Mouse (Mus musculus): ENCODE results near the gene 1600014C10Rik. TPM values are rescaled to one million over a fixed set of nuclear protein-coding genes. Genes with fewer than 3 reads are reported as not detected.

Gene 1600014C10Rik
- 10 to 100 TPM; 24.5 to 26.3 TPM for total RNA-seq (2021)
- long read RNA-seq, experiment 1, transcript 1600014C10Rik-205 (3 exons, 3,283 nt) = major isoform, 55 of 70 reads
- long read RNA-seq, experiment 1, partial matches to known transcripts = 0 of 70 reads
- long read RNA-seq, experiment 1, other reads (novel, unspliced or antisense) = 13 of 70 reads
- long read RNA-seq, experiment 2, transcript 1600014C10Rik-205 (3 exons, 3,283 nt) = major isoform, 39 of 47 reads
- long read RNA-seq, experiment 2, partial matches to known transcripts = 1 of 47 reads
- long read RNA-seq, experiment 2, other reads (novel, unspliced or antisense) = 7 of 47 reads

- peak in 1 of 2 experiments; percentile 15 for DNase-seq (ENCODE audit: low spot score in 2 of 2)
These were observed at the start of gene 1600014C10Rik for GRCm38 (mm10) chr7:38182962-38183687. Gene 1600014C10Rik, plus strand, starts transcription at chr7:38183217.

DNA sequence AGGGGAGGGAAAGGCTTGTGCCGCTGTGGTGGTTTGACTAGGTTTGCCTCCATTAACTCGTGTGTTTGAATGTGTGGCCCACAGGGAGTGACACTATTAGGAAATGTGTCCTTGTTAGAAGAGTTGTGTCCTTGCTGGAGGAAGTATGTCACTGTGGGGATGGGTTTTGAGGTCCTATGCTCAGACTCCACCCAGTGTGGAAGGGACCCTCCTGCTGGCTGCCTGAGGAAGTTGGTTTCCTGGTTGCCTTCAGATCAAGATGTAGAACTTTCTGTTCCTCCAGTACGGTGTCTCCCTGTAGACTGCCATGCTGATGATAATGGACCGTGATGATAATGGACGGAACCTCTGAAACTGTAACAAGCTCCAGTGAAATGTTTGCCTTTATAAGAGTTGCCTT is 48.5 kb upstream of the 1600014C10Rik start:
- no peak for DNase-seq (ENCODE audit: low spot score in 2 of 2)

DNA sequence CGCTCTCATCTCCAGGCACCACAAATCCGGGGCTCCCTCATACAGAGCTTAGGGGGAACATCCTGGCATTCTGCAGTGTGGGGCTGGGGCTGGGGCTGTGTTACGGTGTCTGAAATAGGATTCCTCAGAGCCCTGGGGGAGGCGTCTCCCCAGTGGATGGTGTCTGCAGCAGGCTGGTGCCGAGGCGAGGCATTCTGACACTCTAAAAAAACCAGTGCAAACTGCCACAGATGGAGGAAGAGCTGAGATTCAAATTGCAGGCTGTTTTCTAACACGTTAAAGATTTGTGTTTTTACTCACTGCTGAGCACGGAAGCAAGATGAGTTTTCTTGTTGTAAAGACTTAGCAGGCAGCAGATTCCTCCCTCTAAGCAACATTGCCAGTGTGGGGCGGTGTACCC is 42.7 kb upstream of the 1600014C10Rik start:
- DNase-seq (ENCODE audit: low spot score in 2 of 2) = peak; percentile 49 to 65

GRCm38 (mm10) chr7:38141747-38142545 is 41.1 kb upstream of the 1600014C10Rik start:
- peak; percentile 80 to 92 for DNase-seq (ENCODE audit: low spot score in 2 of 2)

DNA sequence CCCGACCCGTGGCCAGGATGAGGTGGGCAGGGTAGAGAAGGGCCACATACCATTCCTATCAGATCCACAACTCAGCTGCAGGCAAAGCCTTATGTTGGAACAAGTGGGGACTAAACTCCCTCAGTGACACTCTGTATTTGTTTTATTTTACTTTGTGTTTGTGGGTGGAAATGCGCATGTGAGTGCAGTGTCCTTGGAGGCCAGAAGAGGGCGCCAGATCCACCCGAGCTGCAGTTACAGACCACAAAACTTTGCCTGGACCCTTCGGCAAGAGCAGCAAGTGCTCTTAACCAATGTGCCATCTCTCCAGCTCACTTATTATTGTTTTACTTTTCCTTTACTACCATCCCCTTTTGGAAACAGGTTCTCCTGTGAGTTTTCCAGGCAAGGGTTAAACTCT is 35.5 kb upstream of the 1600014C10Rik start:
- DNase-seq (ENCODE audit: low spot score in 2 of 2) = no peak

GRCm38 (mm10) chr7:38151706-38152312 is 31.2 kb upstream of the 1600014C10Rik start:
- no peak for DNase-seq (ENCODE audit: low spot score in 2 of 2)

GRCm38 (mm10) chr7:38152571-38152970 is 30.4 kb upstream of the 1600014C10Rik start:
- DNase-seq (ENCODE audit: low spot score in 2 of 2) = no peak

DNA sequence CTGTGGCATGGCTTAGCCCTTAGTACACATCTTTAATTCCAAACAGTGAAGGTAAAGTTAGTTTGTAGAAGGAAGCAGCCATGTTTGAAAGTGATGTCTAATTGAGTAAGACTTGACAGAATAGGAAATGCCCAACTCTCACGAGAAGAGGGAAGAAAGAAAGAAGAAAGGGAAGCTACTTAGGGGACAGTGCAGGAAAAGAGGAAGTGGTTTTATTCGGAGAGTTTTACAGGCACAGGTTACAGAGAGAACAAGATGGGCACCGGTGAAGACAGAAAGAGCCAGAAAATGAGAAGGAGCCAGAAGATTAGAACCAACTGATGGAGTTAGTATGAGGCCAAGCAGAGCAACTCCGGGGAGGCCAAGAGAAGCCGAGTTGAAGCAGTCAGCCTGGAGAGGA is 27.2 kb upstream of the 1600014C10Rik start:
- DNase-seq (ENCODE audit: low spot score in 2 of 2) = no peak

DNA sequence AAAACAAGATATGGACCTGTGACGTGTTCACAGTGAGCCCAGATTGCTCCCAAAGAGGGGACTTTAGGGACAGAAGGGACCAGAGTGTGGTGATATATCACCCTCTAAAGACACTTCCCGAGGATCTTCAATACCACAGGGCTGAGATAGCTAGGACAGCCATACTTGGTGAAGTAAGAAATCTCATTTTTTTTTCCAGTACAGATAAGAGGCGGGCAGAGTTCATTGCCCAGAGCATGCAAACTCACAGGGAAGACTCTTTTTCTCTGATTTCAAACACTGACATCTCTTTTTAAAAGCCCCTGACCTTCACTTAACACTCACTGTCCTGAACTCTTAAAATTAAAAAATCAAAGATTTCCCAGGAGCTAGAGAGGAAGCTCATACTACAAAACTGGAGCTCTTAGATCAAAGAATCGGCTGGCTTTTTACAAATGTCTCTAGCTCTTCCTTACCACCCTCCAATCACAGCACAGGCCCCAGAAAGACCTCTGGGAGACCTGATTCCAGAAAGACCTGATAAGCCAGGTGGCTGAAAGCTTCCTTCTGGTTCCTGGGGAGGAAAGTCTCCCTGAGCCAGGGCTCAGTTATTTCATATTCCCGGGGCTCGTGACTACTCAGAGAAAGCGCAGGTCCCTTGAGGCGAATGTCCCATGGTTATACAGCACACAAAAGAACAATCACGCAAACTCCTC is 24.1 kb upstream of the 1600014C10Rik start:
- DNase-seq (ENCODE audit: low spot score in 2 of 2) = no peak

DNA sequence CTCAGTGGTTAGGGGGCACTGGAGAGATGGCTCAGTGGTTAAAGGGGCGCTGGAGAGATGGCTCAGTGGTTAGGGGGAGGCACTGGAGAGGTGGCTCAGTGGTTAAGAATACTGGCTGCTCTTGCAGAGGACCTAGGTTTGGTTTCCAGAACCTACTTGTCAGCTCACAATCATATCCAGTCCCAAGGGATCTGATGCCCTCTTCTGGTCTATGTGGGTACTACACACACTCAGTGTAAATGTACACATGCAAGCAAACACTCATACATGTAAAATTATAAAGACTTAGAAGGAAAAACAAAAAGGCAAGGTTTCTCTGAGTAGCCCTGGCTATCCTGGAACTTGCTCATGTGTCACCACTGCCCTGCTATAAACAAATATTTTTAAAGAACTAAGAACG is 21.6 kb upstream of the 1600014C10Rik start:
- DNase-seq (ENCODE audit: low spot score in 2 of 2) = no peak

- DNase-seq (ENCODE audit: low spot score in 2 of 2) = no peak
These were observed 19.5 kb upstream of the 1600014C10Rik start for GRCm38 (mm10) chr7:38163433-38164050.

DNA sequence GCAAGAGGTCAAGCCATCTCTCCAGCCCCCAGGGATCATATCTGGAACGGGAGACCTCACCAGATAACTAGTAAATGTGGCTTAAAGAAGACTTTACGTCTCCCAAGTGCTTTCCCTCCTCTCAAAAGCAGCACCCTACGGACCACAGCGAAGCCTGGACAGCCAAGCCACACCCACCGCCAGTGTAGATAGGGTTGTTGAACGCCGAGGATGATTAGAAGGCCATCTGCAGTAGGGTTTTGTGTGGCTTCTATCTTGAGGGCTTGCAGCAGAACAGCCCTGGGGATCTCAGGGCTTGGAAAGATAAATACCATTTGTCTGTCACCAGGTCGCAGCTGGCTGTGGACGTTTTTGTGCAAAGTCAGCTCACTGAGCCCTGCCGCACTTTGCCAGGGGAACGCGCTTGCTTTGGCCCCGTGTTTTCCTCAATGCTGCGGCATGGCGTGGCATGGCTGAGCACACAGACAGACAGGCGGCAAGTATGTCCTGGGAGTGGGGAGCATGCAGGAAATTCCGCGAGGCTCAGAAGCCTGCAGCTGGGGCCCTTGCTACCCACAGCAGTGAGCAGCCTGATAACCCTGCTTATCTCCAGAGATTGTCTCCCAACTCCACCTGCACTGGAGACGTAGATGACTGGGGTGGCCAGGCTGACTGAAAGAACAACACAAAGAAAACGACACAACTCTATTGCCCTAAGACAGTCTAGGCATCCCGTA is 15.9 kb upstream of the 1600014C10Rik start:
- peak in 1 of 2 experiments; percentile 12 for DNase-seq (ENCODE audit: low spot score in 2 of 2)

DNA sequence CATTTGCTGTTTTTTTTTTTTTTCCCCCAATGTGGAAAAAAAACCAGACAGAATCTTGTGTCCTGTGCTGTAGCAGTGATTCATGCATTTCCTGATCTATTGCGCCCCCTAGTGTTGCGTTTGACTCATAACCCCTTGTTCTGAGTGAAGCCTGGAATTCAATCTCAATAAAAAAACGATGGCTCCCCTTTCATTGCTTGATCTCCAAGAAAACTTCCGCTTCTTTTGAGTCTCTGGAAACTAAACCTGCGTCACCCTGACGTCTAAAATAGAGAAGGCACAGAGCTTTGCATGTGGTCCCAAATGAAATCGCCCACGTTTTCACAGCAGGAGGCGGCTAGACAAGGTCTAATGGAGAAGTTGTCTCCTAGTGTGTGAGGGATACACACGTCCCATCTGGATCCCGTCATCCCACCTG is 15.3 kb upstream of the 1600014C10Rik start:
- peak; percentile 72 to 74 for DNase-seq (ENCODE audit: low spot score in 2 of 2)

DNA sequence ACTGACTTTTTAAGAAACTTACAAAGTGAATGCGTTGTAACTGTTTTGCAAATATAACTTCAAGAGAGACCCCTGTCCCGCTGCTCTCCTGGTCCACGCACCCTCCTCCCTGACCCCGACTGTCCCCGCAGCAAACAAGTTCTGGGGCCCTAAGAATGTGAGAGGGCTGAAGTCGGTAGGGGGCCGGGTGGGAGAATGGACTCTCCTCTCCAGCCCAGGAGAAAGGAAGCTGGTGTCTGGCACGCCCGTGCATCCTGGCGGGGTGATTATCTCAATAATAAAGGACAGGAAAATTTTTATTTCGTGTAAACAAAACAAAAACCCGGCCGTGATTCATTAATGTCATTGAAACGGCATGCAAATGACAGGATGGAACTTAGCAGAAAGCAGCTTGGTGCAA is 9.1 kb upstream of the 1600014C10Rik start:
- DNase-seq (ENCODE audit: low spot score in 2 of 2) = no peak

DNA sequence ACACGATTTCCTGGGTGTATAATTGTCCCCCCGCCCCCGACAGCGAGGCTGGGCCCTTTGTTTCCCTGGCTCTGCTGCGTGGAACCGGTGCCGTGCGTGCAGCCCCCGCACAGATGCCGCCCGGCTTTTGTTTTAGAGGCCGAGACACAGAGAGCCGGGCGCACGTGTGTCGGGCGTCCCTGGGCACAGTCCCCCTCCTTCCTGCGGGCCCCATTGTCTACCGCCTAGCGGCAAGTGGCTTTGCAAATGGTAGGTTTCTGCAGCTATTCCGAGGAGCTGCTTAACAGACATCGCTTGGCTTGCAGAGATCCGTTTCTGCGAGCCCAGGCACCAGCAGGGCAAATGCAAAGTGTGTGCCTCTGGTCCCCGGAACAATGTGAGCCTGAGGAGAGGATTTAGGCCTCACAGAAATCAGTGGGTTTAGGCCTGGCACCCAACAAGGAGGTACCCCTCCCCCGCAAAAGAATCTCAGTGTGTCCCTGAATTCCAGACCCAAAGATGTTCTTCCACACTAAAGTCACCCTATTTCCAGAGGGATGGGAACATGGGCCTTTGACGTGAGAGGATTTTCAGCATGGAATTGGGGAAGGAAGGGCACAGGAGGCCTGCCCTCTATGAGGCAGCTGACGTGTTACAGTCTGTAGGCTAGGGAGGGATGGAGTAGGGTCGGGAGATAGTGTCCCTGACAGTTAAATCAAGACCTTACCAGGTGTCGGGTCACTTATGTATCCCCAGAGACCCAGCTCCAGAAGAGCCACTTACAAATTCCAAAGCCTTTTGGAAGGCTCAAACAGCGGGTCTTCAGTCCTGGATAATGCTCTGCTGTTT is 8.5 kb upstream of the 1600014C10Rik start:
- DNase-seq (ENCODE audit: low spot score in 2 of 2) = peak; percentile 51 to 66

GRCm38 (mm10) chr7:38176056-38176455 is 7.0 kb upstream of the 1600014C10Rik start:
- no peak for DNase-seq (ENCODE audit: low spot score in 2 of 2)

DNA sequence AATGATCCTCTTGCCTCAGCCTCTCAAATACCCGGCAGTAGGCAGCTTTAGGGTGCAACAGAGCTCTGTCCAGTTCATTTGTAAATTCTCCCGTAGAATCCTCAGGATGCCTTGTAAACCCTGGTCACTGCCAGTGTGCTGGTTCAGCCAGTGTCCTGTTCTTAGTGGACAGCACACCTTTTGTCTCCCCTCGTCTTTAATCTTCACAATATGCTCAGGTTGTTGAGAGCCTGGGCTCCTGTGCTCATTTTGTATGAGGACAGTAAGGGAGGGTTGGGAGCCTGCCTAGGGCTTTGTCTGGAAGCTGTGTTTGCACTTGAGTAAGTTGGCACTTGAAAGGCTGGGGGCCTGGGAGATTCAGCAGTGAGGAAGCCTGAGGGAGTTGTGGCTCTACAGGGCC is 3.1 kb upstream of the 1600014C10Rik start:
- DNase-seq (ENCODE audit: low spot score in 2 of 2) = no peak

DNA sequence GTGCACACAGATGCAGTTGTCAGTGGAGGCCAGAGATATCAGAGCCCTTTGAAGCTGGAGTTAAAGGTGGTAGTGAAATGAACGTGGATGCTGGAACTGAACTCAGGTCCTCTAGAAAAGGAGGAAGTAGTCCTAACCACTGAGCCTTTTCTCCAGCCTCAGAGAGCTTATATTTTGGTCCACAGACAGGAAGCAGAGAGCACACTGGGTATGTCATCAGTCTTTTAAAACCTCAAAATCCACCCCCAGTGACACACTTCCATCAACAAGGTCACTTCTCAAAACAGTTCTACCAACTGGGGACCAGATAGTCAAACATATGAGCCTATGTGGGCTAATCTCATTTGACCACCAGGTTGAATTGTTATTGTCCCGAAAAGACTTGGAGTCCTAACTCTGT is 1.7 kb upstream of the 1600014C10Rik start:
- DNase-seq (ENCODE audit: low spot score in 2 of 2) = no peak

DNA sequence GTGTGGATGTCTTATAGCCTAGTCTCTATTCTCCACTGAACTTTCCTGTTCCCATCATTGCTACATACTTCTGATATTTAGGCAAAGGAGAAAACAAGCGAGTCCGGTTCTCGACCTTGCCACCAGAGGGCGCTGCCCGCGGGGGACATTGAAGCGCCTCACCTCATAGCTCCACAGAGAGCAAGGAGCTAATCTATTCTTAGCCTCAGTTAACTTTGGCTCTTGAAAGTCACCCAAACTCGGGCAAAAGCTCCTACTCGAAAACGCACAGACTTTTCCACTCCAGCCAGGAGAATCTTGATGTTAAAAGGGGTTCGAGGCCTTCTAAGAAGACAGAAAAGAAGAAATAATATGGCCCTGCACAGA is 438 bp upstream of the 1600014C10Rik start:
- DNase-seq (ENCODE audit: low spot score in 2 of 2) = peak; percentile 82 to 85

Measured in left cerebral cortex, adult 18-20 months (tissue).